20 mouse cellular contexts compared by ENCODE assay signal in genomic region chr7:126250481-126250880, GRCm38 (mm10). TPM values are rescaled to one million over a fixed set of nuclear protein-coding genes. Genes with fewer than 3 reads are reported as not detected.
DNase-seq lines count a peak whose midpoint lies in the region; ATAC-seq and TF ChIP-seq lines count a peak whose summit lies in the region.
"Had no signal": no experiment of that assay in that cellular context is flagged by ENCODE, and none has a peak within 500 bp of the region (broad histone marks: within the 10 kb centered on the region; RNA-seq: fewer than 3 reads in every experiment).

No protein-coding gene starts in this region.

- 81% methylated on average over 7 of the region's 7 CpGs for WGBS in intestine, embryonic 16.5 days
- WGBS in hindbrain, embryonic 12.5 days, result 76% methylated on average over 7 of the region's 7 CpGs

- H3K27ac ChIP-seq in intestine, embryonic 16.5 days (ENCODE audit: low read length), result no peak overlapping the region
- H3K27ac ChIP-seq in hindbrain, embryonic 12.5 days, result no peak overlapping the region
- H3K27ac ChIP-seq: embryonic facial prominence, embryonic 12.5 days; forebrain, embryonic 10.5 days; kidney, embryonic 15.5 days; layer of hippocampus, adult 2 months; left cerebral cortex, adult 2 months; midbrain, embryonic 12.5 days had no signal

- ATAC-seq in intestine, embryonic 16.5 days, result no peak
- ATAC-seq in hindbrain, embryonic 12.5 days (ENCODE audit: low FRiP score), result no peak
- ATAC-seq: liver, postnatal 0 days; Patski had no signal

- no peak overlapping the region for H3ac ChIP-seq in myocyte (ENCODE audit: control insufficient read depth, insufficient read length)

- peaks cover 4% of the 10 kb centered on the region; the same call in 1 of the 2 replicates for H3K4me1 ChIP-seq in intestine, embryonic 16.5 days (ENCODE audit: control insufficient read depth, insufficient read depth, low read length)
- H3K4me1 ChIP-seq in hindbrain, embryonic 12.5 days, result peaks cover 11% of the 10 kb centered on the region

- no peak overlapping the region for H3K9ac ChIP-seq in intestine, embryonic 16.5 days (ENCODE audit: low read depth, low read length)
- no peak overlapping the region for H3K9ac ChIP-seq in hindbrain, embryonic 12.5 days
- H3K9ac ChIP-seq: kidney, embryonic 15.5 days; liver, postnatal 0 days; midbrain, embryonic 12.5 days had no signal

- peak overlapping the region; percentile 65 for H3K4me2 ChIP-seq in myocyte (ENCODE audit: low read depth)
- no peak overlapping the region for H3K4me2 ChIP-seq in intestine, embryonic 16.5 days (ENCODE audit: low read depth, low read length)
- no peak overlapping the region for H3K4me2 ChIP-seq in hindbrain, embryonic 12.5 days (replicated peaks)
- H3K4me2 ChIP-seq: embryonic facial prominence, embryonic 12.5 days; kidney, embryonic 15.5 days; midbrain, embryonic 12.5 days had no signal

- peaks cover 33% of the 10 kb centered on the region for H3K27me3 ChIP-seq in myocyte (ENCODE audit: control insufficient read depth, insufficient read depth, insufficient read length)
- H3K27me3 ChIP-seq in intestine, embryonic 16.5 days (replicated peaks; ENCODE audit: control insufficient read depth, insufficient read depth, low read length), result no peaks in the 10 kb centered on the region
- H3K27me3 ChIP-seq in hindbrain, embryonic 12.5 days, result peaks cover 13% of the 10 kb centered on the region

- no peaks in the 10 kb centered on the region for H3K79me2 ChIP-seq in myocyte (ENCODE audit: control insufficient read depth, insufficient read depth)

- intact Hi-C loops in gastrocnemius, postnatal 36 days (cut with DNase I), result no loop called here

- peak; percentile 52 for TF ChIP-seq POLR2A in myocyte (IDR thresholded peaks at IDR 0.05; ENCODE audit: insufficient read length, low read depth)

- DNase-seq in gastrocnemius, adult 18-20 months (ENCODE audit: low spot score), result peak; percentile 78
- no peak for DNase-seq in gastrocnemius, postnatal 4 days (ENCODE audit: low spot score in 2 of 2)
- peak; percentile 91 for DNase-seq in cerebellum, adult 9-11 months
- peak; percentile 42 to 59 for DNase-seq in gastrocnemius, postnatal 36 days
- no peak for DNase-seq in ovary, adult 18-20 months (ENCODE audit: low spot score)
- DNase-seq: adrenal gland, postnatal 10 days; liver, postnatal 0 days; lung, postnatal 36 days; right cerebral cortex, postnatal 4 days; thymus, postnatal 14 days had no signal

- H3K36me3 ChIP-seq in myocyte (ENCODE audit: control insufficient read depth, insufficient read depth), result no peaks in the 10 kb centered on the region
- no peaks in the 10 kb centered on the region for H3K36me3 ChIP-seq in intestine, embryonic 16.5 days (ENCODE audit: control insufficient read depth, insufficient read depth, low read length)
- H3K36me3 ChIP-seq in hindbrain, embryonic 12.5 days, result no peaks in the 10 kb centered on the region
- H3K36me3 ChIP-seq: embryonic facial prominence, embryonic 12.5 days; forebrain, embryonic 10.5 days; kidney, embryonic 15.5 days; midbrain, embryonic 12.5 days had no signal

- H3K4me3 ChIP-seq in myocyte, result peak overlapping the region; percentile 25
- H3K4me3 ChIP-seq in intestine, embryonic 16.5 days (ENCODE audit: low read length), result no peak overlapping the region
- H3K4me3 ChIP-seq in hindbrain, embryonic 12.5 days, result no peak overlapping the region
- H3K4me3 ChIP-seq: embryonic facial prominence, embryonic 12.5 days; forebrain, embryonic 10.5 days; kidney, embryonic 15.5 days; layer of hippocampus, adult 2 months; left cerebral cortex, adult 2 months; midbrain, embryonic 12.5 days had no signal

- no peaks in the 10 kb centered on the region for H3K9me3 ChIP-seq in intestine, embryonic 16.5 days (ENCODE audit: control insufficient read depth, low read length)
- H3K9me3 ChIP-seq in hindbrain, embryonic 12.5 days (replicated peaks), result no peaks in the 10 kb centered on the region
- H3K9me3 ChIP-seq: embryonic facial prominence, embryonic 12.5 days; forebrain, embryonic 10.5 days; kidney, embryonic 15.5 days; midbrain, embryonic 12.5 days had no signal

TF ChIP-seq in myocyte, 11 proteins besides CTCF, POLR2A, EP300 and RAD21:
- TF ChIP-seq USF1 (IDR thresholded peaks at IDR 0.05; ENCODE audit: low read depth) (no peak), MYOD1 (IDR thresholded peaks at IDR 0.05; ENCODE audit: control insufficient read depth in 1 of 3, insufficient read length in 2 of 3, low read depth in 2 of 3) (peak in 1 of 3 experiments; percentile 19), POLR2AphosphoS2 (IDR thresholded peaks at IDR 0.05; ENCODE audit: insufficient read length, low read depth) (no peak), TCF3 (IDR thresholded peaks at IDR 0.05; ENCODE audit: insufficient read length, low read depth) (no peak), SRF (IDR thresholded peaks at IDR 0.05; ENCODE audit: control insufficient read depth, insufficient read length, low read depth) (peak; percentile 15), MAX (IDR thresholded peaks at IDR 0.05; ENCODE audit: low read depth) (no peak), MYOG (IDR thresholded peaks at IDR 0.05; ENCODE audit: control insufficient read depth in 1 of 3, insufficient read depth in 1 of 3, insufficient read length in 2 of 3, low read depth in 2 of 3) (no peak), REST (IDR thresholded peaks at IDR 0.05; ENCODE audit: insufficient read depth, insufficient read length) (no peak), CEBPB (IDR thresholded peaks at IDR 0.05; ENCODE audit: insufficient read depth, poor library complexity, severe bottlenecking) (no peak), TCF12 (IDR thresholded peaks at IDR 0.05; ENCODE audit: insufficient read depth, poor library complexity, severe bottlenecking) (no peak)

RNA-seq across cellular contexts. Expression of gene Sbk1, which starts 21.9 kb away (rescaled TPM):
- 10 to 100 TPM; 18.7 to 18.8 TPM for total RNA-seq in gastrocnemius, adult 18-20 months (2021)
- 10 to 100 TPM; 38.4 to 43.0 TPM for total RNA-seq in gastrocnemius, postnatal 4 days (2021)
- total RNA-seq in gastrocnemius, postnatal 36 days (2021), result 10 to 100 TPM; 18.4 to 24.0 TPM
- polyA plus RNA-seq in myocyte (2012; fragmentation: generic; extraction: Trizol), result 16.1 TPM
- polyA plus RNA-seq in intestine, embryonic 16.5 days (2015; fragmentation: Nextera tagmentation; extraction: Ambion mirVana), result 7.1 and 8.9 TPM in 2 replicates
- polyA plus RNA-seq in hindbrain, embryonic 12.5 days (2016; fragmentation: Nextera tagmentation; extraction: Ambion mirVana), result 309 and 312 TPM in 2 replicates

RNA-seq across cellular contexts. Expression of gene Xpo6, which starts 50.2 kb away (rescaled TPM):
- total RNA-seq in gastrocnemius, adult 18-20 months (2021), result 10 to 100 TPM; 11.5 to 11.8 TPM
- 10 to 100 TPM; 53.7 to 58.6 TPM for total RNA-seq in gastrocnemius, postnatal 4 days (2021)
- total RNA-seq in gastrocnemius, postnatal 36 days (2021), result 10 to 100 TPM; 16.3 to 19.4 TPM
- polyA plus RNA-seq in myocyte (2012; fragmentation: generic; extraction: Trizol), result 36.4 TPM
- polyA plus RNA-seq in intestine, embryonic 16.5 days (2015; fragmentation: Nextera tagmentation; extraction: Ambion mirVana), result 27.3 and 28.2 TPM in 2 replicates
- 67.9 and 79.0 TPM in 2 replicates for polyA plus RNA-seq in hindbrain, embryonic 12.5 days (2016; fragmentation: Nextera tagmentation; extraction: Ambion mirVana)

Comparison
In these comparisons a context has a peak if more than half of its experiments do, and no peak if none do; other contexts are left out.
1. DNase-seq: peak in gastrocnemius, adult 18-20 months (single experiment), cerebellum, adult 9-11 months (single experiment) and gastrocnemius, postnatal 36 days (2 of 2); none in gastrocnemius, postnatal 4 days (0 of 2) and ovary, adult 18-20 months (single experiment).